Mouse (Mus musculus): ENCODE measurements around the gene Rfx4. TPM values are rescaled to one million over a fixed set of nuclear protein-coding genes. Genes with fewer than 3 reads are reported as not detected.

Gene Rfx4
- polyA plus RNA-seq, 1 experiment from 2014 or later, result not detected

- TF ChIP-seq EP300 (IDR thresholded peaks at IDR 0.05) (no peak), CTCF (IDR thresholded peaks at IDR 0.05) (no peak)
- Histone ChIP-seq H3K4me2 (replicated peaks; ENCODE audit: low read depth, low read length) (no peak overlapping the region), H3K36me3 (ENCODE audit: insufficient read depth, low read length) (no peaks in the 10 kb centered on the region), H3K4me3 (ENCODE audit: low read depth, low read length) (no peak overlapping the region), H3K27me3 (replicated peaks; ENCODE audit: insufficient read depth, low read length) (no peaks in the 10 kb centered on the region), H3K4me1 (ENCODE audit: insufficient read depth, low read depth, low read length) (no peaks in the 10 kb centered on the region; the same call in 1 of the 2 replicates), H3K9me3 (ENCODE audit: low read length) (no peaks in the 10 kb centered on the region), H3K27ac (ENCODE audit: low read length) (no peak overlapping the region), H3K9ac (replicated peaks; ENCODE audit: low read depth) (no peak overlapping the region)
- ATAC-seq, result no peak
- DNase-seq (ENCODE audit: low spot score), result peak; percentile 54
- WGBS, result 43% methylated on average over 7 of the region's 7 CpGs
Measured at GRCm38 (mm10) chr10:84777974-84778373, 22.1 kb downstream of the Rfx4 start.

- Histone ChIP-seq H3K9me3 (ENCODE audit: low read length) (no peaks in the 10 kb centered on the region), H3K36me3 (ENCODE audit: insufficient read depth, low read length) (no peaks in the 10 kb centered on the region), H3K9ac (replicated peaks; ENCODE audit: low read depth) (no peak overlapping the region), H3K4me1 (ENCODE audit: insufficient read depth, low read depth, low read length) (no peaks in the 10 kb centered on the region), H3K27ac (ENCODE audit: low read length) (no peak overlapping the region), H3K4me2 (replicated peaks; ENCODE audit: low read depth, low read length) (no peak overlapping the region), H3K27me3 (replicated peaks; ENCODE audit: insufficient read depth, low read length) (no peaks in the 10 kb centered on the region), H3K4me3 (ENCODE audit: low read depth, low read length) (no peak overlapping the region)
- ATAC-seq (no peak), DNase-seq (ENCODE audit: low spot score) (no peak)
- WGBS, result 63% methylated on average over 4 of the region's 4 CpGs
- TF ChIP-seq EP300 (IDR thresholded peaks at IDR 0.05), result no peak
- TF ChIP-seq CTCF (IDR thresholded peaks at IDR 0.05), result no peak
Measured at GRCm38 (mm10) chr10:84780828-84781227, 25.0 kb downstream of the Rfx4 start.

- H3K9ac ChIP-seq (replicated peaks; ENCODE audit: low read depth), result no peak overlapping the region
- no peak overlapping the region for H3K4me3 ChIP-seq (ENCODE audit: low read depth, low read length)
- 17% methylated on average over 4 of the region's 4 CpGs for WGBS
- ATAC-seq, result no peak
- H3K36me3 ChIP-seq (ENCODE audit: insufficient read depth, low read length), result no peaks in the 10 kb centered on the region
- DNase-seq (ENCODE audit: low spot score), result no peak
- H3K27ac ChIP-seq (ENCODE audit: low read length), result no peak overlapping the region
- no peaks in the 10 kb centered on the region for H3K27me3 ChIP-seq (replicated peaks; ENCODE audit: insufficient read depth, low read length)
- no peak for TF ChIP-seq EP300 (IDR thresholded peaks at IDR 0.05)
- TF ChIP-seq CTCF (IDR thresholded peaks at IDR 0.05), result no peak
- no peaks in the 10 kb centered on the region for H3K4me1 ChIP-seq (ENCODE audit: insufficient read depth, low read depth, low read length)
- H3K9me3 ChIP-seq (ENCODE audit: low read length), result no peaks in the 10 kb centered on the region
- no peak overlapping the region for H3K4me2 ChIP-seq (replicated peaks; ENCODE audit: low read depth, low read length)
Measured at GRCm38 (mm10) chr10:84785339-84785738, 29.5 kb downstream of the Rfx4 start.

GRCm38 (mm10) chr10:84790323-84790722 is 34.5 kb downstream of the Rfx4 start:
- Histone ChIP-seq H3K27ac (ENCODE audit: low read length) (no peak overlapping the region), H3K4me2 (replicated peaks; ENCODE audit: low read depth, low read length) (no peak overlapping the region), H3K36me3 (ENCODE audit: insufficient read depth, low read length) (no peaks in the 10 kb centered on the region), H3K4me3 (ENCODE audit: low read depth, low read length) (no peak overlapping the region), H3K9ac (replicated peaks; ENCODE audit: low read depth) (no peak overlapping the region), H3K9me3 (ENCODE audit: low read length) (no peaks in the 10 kb centered on the region), H3K27me3 (replicated peaks; ENCODE audit: insufficient read depth, low read length) (no peaks in the 10 kb centered on the region), H3K4me1 (ENCODE audit: insufficient read depth, low read depth, low read length) (no peaks in the 10 kb centered on the region)
- WGBS, result 84% methylated on average over 8 of the region's 8 CpGs
- ATAC-seq, result no peak
- TF ChIP-seq EP300 (IDR thresholded peaks at IDR 0.05) (no peak), CTCF (IDR thresholded peaks at IDR 0.05) (no peak)
- no peak for DNase-seq (ENCODE audit: low spot score)

GRCm38 (mm10) chr10:84791181-84791580 is 35.3 kb downstream of the Rfx4 start:
- Histone ChIP-seq H3K4me3 (ENCODE audit: low read depth, low read length) (no peak overlapping the region), H3K9ac (replicated peaks; ENCODE audit: low read depth) (no peak overlapping the region), H3K4me2 (replicated peaks; ENCODE audit: low read depth, low read length) (no peak overlapping the region), H3K27ac (ENCODE audit: low read length) (no peak overlapping the region), H3K9me3 (ENCODE audit: low read length) (no peaks in the 10 kb centered on the region), H3K27me3 (replicated peaks; ENCODE audit: insufficient read depth, low read length) (no peaks in the 10 kb centered on the region), H3K4me1 (ENCODE audit: insufficient read depth, low read depth, low read length) (no peaks in the 10 kb centered on the region), H3K36me3 (ENCODE audit: insufficient read depth, low read length) (no peaks in the 10 kb centered on the region)
- ATAC-seq (no peak; the same call in 1 of the 2 replicates), DNase-seq (ENCODE audit: low spot score) (peak; percentile 20)
- 74% methylated on average over 3 of the region's 3 CpGs for WGBS
- no peak for TF ChIP-seq EP300 (IDR thresholded peaks at IDR 0.05)
- TF ChIP-seq CTCF (IDR thresholded peaks at IDR 0.05), result no peak

- no peaks in the 10 kb centered on the region for H3K27me3 ChIP-seq (replicated peaks; ENCODE audit: insufficient read depth, low read length)
- no peak overlapping the region for H3K4me2 ChIP-seq (replicated peaks; ENCODE audit: low read depth, low read length)
- H3K9ac ChIP-seq (replicated peaks; ENCODE audit: low read depth), result no peak overlapping the region
- no peak overlapping the region for H3K27ac ChIP-seq (ENCODE audit: low read length)
- no peaks in the 10 kb centered on the region for H3K4me1 ChIP-seq (ENCODE audit: insufficient read depth, low read depth, low read length)
- no peak overlapping the region for H3K4me3 ChIP-seq (ENCODE audit: low read depth, low read length)
- DNase-seq (ENCODE audit: low spot score) (no peak), ATAC-seq (no peak)
- H3K9me3 ChIP-seq (ENCODE audit: low read length), result no peaks in the 10 kb centered on the region
- TF ChIP-seq EP300 (IDR thresholded peaks at IDR 0.05) (no peak), CTCF (IDR thresholded peaks at IDR 0.05) (no peak)
- WGBS, result 67% methylated on average over 5 of the region's 6 CpGs
- no peaks in the 10 kb centered on the region for H3K36me3 ChIP-seq (ENCODE audit: insufficient read depth, low read length)
Measured at GRCm38 (mm10) chr10:84801521-84801920, 45.7 kb downstream of the Rfx4 start.
